Mouse (Mus musculus) gastrocnemius, adult 18-20 months (tissue): ENCODE data around the gene Cpa5. TPM values are rescaled to one million over a fixed set of nuclear protein-coding genes. Genes with fewer than 3 reads are reported as not detected.

Source experiments
- DNase-seq: peaks from one replicate; pipeline ENCODE4 v3.0.0; 2021; ENCODE audit warnings: low spot score
- total RNA-seq, 2 experiments: library from RNA; stranded (reverse); gene quantifications; 2 replicates each; pipeline ENCODE4 v1.2.3; 2021

Cpa5 gene
- total RNA-seq, 2 experiments from 2014 or later, result not detected

DNA sequence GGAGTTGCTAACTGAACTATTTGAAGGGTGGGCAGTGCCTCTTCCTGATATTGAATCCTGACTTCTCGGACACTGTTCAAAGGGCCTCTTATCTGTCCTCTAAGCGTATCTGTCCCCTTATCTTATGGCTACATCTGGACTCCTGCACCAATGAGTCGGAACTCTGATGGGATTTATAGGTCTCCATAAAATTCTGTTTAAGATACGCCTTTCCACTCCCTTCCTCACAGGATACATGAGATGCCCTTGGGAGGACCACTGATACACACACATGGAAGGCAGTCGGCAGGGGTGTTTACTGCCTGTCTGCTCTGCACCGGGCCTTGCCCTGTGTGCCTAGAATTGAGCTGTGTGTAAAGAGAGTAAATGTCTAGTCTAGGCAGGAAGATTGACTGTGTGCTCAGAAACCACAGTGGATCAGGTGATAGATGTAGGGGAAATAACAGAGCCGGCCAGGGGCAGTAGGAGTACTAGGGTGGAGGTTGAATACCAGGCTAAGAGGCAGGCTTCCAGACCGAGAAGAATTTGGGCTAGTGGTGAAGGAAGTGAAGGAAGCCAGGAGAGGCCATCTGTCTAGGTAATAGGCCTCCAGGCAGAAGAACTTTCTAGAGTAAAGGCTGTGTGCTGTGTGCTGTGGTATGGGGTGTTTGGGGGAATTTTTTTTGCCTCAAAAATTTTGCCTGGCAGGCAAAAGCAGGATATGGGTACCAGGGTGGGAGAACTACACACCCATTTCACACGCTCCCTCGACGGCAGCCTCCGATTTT, 33.1 kb downstream of the Cpa5 start:
- DNase-seq, result no peak

DNA sequence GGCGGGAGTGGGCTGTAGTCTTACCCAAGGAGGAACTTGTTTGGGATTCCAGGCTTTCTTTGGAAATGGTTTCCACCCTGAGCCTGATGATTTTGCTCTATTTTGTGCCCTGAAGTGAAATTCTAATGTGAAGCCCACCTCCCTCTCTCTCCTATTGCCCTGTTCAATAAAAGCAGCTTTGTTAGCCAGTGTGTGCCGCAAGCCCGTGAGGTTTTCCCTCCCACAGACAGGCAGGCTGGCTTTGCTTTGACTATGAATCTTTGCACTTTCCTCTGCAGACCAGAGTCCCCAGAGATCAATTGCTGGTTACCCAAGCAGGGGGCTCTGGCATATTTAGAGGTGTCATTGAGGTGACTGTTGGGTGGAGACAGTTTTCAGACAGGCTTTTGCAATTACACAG, 33.7 kb downstream of the Cpa5 start:
- DNase-seq, result no peak

DNA sequence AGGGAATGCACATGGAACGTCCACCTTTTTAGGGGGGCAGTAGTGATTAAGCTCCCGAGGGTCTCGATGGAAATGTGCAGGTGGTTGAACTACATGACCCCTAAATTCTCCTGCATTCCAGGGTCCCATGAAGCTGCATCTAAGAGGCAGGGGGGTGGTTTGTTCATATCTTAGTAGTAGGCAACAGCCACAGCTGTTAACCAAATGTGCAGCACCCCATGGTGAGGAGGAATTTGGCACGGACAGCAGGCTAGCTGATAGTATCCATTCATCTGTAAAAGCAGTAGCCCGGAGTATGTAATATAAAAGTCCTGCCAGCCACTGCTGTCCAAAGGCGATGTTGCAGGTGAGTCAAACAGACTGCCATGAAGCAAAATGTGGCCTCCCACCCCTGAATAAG, 34.6 kb downstream of the Cpa5 start:
- DNase-seq, result no peak

DNA sequence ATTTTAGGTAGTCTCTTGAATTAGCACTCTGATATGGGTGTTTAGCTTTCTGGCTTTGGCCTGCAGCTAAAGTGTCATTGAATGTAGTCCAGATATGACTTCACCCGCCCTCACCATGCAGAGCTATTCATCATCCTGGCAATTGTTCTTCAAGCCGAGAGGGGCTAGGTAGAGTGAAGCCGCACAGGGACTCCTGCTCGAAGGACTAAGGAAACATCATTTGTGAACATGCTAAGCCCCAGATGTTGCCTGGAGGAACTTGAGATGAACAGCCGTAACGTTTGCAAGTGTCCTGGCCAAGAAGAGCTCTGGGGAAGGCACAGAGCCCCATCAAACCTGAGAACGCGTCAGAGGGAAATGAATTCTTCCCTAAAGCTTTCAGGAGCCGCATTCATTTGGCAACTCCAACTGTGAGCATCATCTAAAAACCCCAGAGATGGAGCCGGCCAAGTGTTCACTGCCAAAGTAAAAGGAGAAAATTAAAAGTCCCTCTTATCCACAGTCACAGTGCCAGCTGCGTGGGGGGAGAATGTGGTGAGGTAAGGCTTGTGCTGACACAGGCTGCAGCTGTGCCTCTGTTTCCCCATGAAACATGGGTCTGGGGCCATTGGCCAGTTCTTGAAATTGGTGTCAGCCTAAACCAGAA, 39.0 kb downstream of the Cpa5 start:
- peak; percentile 50 for DNase-seq

DNA sequence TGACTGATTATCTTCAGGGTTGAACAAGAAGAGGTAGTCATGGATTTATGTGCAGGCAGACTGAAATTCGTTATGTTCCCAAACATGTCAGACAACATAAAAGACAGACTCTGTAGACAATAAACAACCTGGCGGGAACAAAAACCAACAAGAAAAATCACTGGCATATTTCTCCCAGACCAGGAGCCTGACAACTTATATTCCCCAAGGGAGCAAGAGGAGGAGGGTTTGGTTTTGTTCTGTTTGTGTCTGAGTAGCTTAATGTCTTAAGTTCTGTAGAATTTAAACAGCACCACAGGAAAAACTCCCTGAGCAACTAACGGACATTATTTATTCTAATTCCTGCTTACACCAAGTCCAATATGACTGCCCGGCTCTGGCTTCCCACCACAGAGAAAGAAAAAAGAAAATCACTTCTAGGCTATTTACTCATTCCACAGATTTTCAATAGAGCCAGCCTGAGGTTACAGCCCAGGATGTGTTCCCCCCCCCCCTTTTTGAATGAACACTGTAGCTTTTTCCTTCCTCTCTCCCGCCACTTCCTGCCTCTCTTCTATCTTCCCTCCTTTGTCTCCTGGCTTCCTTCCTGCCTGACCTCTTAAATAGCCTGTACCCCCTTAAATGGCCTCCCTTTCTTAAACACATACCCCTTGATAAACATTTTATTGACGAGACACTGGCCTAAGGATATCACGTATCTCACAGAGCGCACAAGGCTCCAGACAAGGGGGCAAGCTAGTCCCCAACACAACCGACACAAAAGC, 41.8 kb downstream of the Cpa5 start:
- DNase-seq, result no peak

DNA sequence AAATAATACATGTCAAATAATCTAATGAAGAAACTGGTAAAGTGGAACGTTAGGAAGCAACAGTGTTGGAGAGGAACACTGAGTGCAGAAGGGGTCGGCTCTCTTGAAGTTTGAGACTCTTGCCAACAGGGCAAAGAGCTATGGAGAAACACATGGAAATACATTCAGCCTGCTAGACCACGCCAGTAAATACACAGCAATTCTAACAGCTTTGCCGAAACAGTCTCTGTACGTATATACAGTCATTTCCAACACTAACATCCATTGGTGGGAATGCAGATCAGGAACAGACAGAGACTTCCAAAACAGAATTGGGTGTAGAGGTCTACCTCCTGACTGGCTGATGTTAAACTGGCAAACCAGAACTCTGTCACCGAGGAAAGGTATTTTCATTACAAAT, 42.7 kb downstream of the Cpa5 start:
- no peak for DNase-seq

DNA sequence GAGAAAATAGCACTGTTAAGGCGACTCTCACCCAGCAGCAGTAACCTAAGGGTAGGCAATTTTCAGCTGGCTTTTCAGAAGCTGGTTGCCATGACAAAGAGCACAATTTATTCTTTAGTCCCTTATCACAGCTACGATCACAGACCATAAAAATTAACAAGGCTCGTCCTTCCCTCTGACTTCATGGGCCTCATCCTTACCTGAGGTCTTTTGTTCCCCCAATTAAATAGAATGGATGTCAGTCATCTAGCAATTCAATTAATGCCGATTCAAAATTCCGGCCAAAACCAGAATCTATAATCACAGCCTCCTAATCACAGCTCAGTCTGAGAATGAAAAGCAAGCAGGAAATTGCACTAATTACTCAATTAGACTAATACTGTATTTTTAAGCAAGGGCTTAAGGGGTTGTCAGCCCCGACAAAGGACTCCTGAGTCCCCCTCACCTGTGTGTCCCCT, 43.6 kb downstream of the Cpa5 start:
- DNase-seq, result no peak

DNA sequence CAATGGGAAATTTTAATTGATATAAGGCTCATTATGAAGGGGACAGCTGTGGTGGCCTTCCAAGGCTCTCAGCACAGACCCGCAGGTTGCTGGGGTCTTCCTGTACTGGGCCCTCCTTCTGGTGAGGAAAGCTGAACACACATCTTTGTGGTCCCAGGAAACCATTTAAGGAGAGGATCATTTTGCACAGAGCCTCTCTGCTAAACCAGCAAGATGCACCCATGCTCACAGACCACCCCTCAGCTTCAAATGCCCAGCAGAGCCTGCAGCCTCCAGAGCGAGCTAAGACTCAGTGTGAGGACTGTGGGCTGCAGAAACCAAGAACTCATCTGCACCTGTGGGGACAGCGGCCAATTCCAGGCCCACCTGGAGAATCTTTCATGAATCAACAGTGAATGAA, 44.1 kb downstream of the Cpa5 start:
- no peak for DNase-seq

DNA sequence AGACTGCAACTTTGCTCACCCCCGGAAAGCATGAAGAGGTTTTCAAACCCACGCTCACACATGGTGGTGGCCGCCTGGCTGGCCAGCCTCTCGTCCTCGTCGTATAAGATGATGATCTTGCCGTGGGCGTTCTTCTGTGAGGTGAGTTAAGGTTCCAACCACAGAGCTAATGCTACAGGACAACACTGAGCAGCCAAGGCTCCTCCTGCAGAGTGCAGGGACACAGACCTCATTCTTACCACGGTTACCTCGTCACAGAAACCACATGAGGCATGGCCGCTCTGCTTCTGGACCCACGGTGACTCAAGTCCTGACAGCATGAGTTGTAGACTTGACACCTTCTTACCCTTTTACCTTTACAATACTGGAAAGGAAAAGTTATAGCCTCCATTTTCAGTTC, 46.5 kb downstream of the Cpa5 start:
- no peak for DNase-seq

DNA sequence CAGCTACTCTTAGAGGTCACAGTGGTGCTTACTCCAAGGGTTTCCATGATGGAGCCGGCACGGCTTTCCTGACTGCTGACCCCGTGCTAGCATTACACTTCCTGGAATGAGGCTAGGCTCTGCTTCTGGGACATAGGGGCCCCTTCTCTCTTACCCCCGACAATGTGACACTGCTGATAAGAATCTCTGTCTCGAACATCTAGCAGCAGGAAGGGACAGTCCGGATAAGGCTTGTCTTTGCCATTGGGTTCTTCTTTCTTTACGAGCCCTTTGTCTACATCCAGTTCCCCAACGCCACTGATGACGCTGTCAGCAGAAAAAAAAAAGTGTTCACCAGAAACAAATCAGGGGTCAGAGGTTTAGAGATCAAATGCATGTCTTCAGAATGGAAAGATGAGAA, 47.8 kb downstream of the Cpa5 start:
- DNase-seq, result no peak

DNA sequence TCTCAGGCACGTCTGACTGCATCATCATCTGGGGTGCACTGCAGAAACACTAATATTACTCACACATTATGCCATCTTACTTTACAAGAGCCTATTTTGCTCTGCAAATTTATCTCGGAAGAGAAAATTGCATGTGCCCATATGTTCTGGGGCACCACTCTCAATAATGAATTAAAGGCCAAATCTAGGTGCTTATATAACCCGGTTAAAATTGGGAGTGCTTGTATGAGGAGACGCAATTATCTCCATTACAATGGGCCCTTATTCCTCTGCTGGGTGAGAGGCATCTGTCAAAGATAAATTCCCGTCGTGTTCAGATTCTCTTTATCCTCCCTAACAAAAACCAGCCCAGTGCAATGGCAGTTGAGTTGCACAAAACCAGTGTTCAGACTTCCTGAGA, 54.0 kb downstream of the Cpa5 start:
- DNase-seq, result no peak

DNA sequence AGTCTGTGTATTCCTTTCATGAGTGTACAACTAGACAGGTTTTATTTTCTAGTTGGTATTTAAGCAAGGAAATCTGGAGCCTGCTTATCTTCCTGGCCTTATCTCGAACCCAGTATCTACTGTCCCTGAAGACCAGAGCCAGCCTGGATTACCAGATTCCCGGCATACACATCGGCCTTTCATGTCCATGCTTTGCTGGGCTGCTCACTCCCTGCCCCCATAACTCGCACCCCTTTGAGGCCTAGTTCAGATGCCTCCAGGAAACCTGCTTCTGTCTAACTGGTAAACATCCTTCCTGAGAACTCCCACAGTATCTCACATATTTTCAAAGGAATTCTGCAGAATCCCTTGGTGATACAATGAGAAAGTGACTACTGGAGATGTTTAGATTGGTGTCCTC, 54.5 kb downstream of the Cpa5 start:
- DNase-seq, result no peak

DNA sequence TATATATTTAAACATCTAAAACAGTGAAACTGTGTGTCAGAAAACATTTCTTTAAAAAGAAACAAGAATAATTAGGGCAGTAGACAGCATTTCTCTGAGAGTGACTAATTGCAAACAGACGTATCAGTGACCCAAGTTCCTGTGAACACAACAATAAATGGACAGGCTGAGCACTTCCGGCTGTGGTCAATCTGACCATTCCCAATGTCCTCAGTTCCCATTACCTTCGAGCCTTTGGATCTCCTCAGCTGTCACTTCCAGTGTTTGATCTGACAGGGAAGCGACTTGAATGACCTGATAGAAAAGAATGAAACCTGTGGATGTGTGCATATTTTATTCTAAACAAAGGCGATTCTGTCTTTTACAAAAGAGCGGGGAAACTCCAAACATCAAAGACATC, 55.2 kb downstream of the Cpa5 start:
- no peak for DNase-seq

DNA sequence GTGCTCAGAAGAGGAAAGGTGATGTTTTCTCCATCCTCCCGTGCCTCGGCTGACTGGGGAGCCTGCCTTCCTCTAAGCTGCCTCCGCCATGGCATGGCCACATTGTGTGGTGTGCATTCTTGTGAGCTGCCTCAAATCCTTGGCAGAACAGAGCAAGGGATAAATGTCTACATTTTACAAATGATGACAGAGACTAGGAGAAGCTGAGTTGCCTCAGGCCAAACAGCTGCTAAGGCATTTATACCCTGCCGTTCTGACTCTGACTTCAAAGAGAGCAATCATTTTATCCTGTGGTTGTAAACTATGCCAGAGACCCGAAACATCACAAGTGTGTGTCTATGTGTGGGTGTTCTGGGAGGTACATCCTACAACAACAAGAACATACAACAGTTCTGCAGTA, 56.8 kb downstream of the Cpa5 start:
- DNase-seq, result no peak

DNA sequence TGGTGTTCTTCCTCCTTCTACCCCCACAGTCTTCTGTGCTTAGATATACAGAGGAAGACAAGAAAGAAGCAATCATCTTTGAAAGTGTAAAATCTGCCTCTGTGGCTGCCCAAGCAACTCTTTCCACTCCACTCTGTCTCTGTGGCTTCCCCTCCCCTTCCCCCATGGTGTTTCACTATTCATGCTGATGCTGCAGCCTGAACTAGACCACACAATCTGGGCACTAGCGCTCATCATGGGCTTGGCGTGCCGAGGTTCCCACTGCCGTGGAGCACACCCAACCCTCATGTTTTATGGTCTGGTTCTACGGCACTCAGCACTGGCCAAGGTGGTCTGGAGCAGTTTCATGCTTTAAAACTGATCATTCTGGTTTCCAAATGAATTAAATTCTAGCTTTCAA, 60.9 kb downstream of the Cpa5 start:
- DNase-seq, result no peak

DNA sequence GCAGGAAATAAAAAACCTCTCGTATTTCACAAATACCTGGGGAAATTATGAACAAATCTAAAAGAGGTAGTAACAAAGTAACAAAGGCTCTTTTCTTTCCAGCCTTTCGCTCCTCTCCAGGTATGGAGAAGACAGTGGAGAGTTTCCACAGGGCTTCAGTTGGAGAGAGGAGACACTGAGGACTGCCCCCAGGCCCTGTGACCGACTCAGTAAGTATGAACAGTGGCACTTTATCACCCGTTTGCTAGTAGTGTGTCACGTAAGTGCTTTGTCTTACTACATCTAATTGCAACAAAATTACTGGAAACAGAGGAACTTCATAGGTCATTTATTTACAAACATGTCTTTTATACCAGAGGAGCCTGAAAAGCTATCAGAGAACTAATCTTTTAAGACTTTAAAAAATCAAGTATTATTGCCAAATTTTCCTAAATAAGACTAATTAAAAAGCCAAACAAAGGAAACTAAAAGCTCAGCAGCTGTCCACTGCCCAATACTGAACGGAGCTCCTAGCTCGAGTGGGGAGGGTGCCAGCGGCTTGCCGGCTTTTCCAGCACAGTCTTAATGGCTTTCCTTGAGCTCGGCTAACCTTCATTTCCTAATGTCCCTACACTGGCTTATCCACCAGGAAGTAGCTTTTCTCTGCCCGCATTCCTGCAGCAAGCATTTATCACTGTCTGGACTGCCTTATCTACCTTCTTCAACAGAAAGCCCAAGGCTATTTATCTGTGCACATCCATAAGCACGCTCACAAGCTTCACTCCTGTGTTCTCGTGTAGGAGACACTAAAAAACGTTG, 63.2 kb downstream of the Cpa5 start:
- no peak for DNase-seq

DNA sequence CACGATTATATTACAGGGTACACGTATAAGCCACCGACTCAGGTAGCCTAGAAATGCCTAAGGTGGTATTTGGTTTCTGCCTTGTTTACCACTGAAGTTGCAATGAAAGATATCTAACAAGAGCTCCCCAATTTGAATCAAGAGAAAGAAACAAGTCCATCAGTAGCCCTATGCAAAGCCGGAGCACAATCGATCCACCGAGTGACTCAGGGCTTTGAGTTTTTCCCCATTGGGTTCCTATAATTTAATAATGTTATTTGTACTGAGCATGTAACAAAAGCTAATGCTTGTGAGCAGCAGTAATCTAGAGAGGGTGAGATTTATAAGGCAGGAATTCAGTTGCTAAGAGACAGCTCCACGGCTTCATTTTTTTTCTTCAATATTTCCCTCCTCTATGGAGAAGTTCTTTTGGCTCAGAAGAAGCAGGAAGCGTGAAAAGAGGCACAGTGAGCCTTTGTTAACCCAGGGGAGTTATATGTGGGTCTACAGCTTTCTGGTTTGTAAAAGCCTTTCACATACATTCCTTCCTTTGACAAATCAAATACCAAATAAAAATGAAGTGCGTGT, 64.0 kb downstream of the Cpa5 start:
- DNase-seq, result no peak

DNA sequence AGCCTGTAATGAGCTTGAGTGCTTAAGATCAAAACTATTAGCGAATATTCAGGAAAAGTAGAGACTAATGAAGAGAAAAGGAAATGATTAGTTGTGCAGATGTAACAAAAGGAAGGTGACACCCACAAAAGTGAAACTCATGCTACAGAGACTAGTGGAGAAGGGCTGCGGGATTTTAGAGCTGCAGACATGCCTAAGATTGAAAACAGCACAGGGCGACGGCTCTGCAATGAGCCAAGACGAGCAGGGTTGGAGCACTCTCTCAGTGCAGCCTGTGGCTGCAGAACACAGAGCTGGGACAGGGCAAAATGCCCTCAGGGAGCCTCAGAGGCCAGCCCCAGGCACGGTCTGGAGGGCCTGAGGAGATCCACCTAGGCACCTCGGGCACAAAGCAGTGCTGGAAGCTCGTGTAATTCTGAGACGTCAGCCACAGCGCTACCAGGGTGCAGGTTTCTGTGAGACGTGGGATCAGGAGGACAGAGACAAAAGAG, 64.5 kb downstream of the Cpa5 start:
- peak; percentile 15 for DNase-seq

DNA sequence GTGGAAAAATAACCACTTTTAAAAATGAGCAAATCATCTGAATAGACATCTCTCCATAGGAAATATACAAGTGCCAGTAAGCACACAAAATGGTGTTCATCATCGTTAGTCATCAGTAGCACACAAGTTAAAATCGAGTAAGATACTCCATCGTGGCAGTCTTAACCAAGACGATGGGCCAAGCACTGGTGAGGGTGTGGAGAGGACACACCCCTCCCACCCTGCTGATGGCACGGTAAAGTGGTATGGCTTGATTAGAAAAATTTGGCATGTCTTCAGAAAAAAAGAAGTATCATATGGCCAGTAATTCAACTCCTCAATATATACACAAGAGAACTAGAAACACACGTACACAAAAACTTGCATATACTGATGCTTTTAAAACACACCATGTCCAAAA, 65.7 kb downstream of the Cpa5 start:
- DNase-seq, result no peak

DNA sequence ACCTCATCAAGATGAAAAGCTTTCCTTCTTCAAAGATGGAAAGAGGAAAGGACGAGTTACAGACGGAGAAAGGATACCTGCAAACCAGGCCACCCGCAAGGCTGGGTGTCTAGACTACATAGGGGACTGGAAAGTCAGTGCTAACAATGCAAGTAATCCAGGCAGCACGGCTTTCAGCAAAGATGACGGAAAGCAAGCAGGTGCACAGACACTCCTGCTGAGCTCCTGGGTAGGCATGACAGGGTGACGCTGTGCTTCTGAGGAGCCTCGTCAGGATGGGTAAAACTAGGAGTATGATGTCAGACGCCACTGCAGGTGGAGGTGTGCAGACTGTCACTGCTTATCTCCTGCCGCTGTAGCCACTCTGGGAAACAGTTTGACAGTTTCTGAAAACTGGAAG, 66.8 kb downstream of the Cpa5 start:
- no peak for DNase-seq

DNA sequence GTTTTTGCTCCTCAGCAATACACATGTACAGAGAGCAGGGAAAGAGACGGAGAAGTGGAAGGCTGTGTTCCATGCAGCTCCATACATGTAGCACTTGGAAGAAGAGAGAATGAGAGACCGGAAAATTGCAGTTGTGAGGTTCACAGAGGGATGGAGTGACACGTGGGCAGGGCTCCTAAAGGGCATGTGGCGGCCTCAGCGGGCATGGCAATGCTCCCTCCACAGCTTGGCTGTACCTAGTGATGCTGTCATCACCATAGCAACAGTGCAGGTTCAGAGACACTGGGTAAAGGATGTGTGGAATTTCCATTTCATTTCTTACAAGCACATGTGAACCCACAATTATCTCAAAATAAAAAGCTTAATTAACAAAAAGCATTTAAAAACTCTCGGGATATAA, 67.7 kb downstream of the Cpa5 start:
- DNase-seq, result no peak
